Mouse (Mus musculus) c-Kit-negative CD71-positive TER-119-positive erythroid progenitor cells, embryonic 14.5 days (primary cell): ENCODE measurements at regions not wholly inside any gene's neighbourhood (a gene's known extent, or its start where the extent isn't known, plus 50 kb on each side); places are given as distances from the start of the nearest gene placed in this dataset.

Experiments used
- DNase-seq: peaks from one replicate; pipeline ENCODE4 v3.0.0-alpha.2; 2013; ENCODE audit warnings: low read depth, low spot score

DNA sequence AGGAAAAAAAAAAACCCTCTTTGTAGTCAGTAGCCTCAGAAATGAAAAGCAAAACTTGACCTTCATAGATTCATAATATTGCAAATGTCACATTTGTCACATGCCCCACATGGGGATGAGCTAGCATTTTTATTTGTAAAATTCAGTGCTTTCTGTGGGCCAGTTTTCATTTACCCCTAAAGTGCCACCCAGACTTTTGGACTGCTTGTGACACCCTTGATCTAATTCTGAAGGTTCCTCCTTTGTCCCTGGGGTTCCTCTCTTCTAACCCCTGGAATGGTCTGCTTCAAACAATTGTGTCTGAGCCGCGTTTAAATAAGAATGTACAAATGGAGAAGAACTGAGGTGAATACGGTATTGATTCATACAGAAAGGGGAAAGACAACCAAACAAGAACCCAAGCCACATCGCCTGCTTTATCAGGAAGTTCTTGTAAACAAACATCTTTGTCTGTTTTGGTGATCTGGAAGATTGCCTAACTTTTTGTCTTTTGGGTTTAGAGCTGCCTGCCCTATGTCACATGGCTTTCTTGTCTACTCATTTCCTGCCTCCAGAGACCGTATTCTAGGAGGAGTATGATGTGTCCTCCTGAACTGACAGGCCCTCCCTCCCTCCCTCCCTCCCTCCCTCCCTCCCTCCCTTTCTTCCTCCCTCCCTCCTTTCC lies 203.1 kb upstream of the Gm9833 start:
- DNase-seq: no peak

DNA sequence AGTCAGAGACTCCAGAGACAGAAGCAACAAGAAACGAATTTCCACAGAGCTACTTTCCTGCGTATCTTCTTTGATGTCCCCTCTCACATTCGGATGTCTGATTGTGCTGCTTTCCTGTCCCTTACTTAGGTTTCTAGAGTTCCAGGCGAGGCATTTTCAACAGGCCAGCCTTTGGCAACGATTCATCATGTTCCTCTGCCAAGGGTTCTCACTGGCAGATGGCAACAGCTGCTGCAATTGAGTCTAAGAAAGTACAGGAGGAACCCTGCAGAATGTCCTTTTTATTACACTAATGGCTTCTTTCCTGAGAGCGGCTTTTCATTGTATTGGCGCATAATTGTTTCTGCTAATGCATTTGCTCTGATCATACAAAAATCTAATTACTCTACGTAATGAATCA lies 202.3 kb upstream of the Gm9833 start:
- DNase-seq: no peak

DNA sequence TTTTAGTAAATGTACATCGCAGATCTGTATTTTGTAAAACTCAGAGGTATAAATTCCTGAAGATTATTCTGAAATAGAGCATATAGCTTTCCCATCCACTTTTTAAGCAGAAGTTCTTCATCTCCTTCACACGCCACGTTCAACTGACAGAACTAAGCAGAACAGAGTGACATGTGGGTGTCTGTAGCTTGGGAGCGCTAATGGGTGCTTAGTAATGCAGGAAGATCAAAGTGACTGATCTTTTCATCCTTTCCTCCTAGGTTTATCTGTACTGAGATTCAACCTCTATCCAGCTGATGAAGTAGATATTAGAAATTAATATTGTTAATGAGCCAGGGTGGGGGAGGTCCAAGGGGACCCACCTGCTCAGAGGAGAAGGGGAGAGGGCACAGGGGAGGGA lies 201.8 kb upstream of the Gm9833 start:
- DNase-seq: no peak

DNA sequence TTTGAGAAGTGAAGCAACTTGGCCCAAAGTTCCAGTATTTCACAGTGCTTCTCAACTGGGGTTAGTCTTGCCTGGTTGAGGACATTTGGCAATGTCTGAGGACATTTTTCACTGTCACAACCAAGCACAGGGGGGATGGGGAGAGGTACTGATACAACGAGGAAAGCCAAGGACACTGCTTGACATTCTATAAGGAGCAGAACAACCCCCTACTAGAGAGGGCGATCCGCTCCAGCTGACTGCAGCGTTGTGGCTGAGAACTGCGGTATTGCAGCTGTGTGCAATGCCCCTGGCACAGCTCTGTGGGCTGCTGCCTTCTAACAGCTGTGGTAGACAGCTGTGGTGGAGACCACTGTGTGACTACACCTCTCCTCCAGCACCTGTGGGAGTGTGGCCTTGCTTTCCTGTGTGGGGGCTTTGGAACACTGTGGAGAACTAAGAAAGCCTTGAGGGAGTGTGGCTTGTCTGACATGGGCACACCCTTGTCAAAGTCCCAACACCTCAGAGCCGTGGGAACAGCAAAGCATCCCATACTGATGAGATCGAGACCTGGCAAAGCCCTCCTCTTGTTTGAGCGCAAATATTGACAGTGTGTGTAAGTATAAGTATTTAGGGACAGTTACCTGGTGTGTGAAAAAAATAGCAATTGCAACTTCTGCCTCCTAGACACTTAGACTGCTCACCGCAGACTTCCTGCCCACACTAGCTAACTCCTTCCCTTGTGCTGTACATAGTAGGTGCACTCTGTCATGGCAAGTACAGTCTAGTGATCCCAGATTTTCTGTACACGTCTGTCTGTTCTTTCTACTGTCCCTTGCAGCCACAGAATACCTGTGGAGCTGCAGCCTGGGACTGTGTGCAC lies 200.9 kb upstream of the Gm9833 start:
- no peak for DNase-seq

DNA sequence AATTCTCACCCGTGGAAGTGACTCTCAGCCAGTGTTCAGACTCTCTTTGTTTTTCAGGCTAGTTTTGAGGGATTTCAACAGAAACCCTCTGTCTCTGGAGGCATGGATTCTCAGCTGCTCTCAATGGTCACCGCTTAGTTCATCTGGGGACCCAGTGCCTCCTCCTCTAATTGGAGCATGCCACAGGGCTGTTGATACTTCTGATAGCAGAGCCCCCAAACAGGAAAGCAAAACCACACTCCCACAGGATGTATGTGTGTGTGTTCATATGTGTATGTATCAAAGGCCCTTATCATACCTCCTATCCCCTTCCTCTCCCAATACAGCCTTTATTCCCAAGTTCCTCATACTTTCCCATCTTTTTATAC lies 200.3 kb upstream of the Gm9833 start:
- DNase-seq: no peak

DNA sequence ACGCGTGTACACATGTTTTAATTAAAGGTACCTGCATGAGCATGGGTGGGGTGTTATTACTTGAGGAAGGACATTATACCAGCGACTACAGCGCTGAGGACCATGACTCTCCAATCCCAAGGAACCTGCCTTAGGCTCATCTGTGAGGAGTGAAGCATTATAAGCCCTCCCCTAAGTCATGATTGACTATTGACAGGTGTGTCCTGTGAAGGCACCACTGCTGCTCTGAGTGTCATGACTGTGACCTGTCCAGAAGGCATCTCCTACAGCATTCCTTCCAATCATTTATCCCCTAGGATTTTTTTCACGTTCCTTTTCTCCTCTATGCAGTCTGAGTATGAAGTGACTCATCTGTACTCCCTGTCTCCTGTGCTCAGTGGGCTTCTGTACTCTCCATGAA lies 199.9 kb upstream of the Gm9833 start:
- DNase-seq: no peak

DNA sequence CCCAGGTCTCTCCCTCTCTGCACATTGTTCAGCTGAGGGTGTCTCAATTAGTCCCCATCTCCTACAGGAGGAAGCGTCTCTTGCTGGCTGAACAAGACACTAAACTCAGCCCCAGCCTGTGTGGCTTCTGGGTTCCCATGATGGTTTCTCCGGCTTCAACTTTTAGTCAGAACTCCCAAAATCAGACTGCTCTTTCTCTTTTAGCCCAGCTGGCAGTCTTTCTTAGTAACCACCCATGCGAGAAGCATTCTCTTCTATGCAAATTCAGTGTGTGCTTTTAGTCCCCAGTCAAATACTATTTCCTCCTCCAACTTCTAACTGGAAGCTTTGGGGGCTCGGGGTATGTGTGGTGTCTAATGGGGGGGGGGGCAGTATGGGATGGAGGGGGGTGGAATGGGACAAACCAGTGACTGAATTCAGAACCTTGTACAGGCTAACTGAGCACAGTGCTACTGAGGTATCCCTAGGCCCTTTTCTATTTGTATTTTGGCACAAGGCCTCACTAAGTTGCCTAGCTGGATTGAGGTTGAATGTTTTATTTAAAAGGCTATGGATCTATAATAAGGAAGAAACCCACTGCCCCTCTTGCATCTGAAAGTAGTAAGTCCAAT lies 194.9 kb upstream of the Gm9833 start:
- DNase-seq: no peak

DNA sequence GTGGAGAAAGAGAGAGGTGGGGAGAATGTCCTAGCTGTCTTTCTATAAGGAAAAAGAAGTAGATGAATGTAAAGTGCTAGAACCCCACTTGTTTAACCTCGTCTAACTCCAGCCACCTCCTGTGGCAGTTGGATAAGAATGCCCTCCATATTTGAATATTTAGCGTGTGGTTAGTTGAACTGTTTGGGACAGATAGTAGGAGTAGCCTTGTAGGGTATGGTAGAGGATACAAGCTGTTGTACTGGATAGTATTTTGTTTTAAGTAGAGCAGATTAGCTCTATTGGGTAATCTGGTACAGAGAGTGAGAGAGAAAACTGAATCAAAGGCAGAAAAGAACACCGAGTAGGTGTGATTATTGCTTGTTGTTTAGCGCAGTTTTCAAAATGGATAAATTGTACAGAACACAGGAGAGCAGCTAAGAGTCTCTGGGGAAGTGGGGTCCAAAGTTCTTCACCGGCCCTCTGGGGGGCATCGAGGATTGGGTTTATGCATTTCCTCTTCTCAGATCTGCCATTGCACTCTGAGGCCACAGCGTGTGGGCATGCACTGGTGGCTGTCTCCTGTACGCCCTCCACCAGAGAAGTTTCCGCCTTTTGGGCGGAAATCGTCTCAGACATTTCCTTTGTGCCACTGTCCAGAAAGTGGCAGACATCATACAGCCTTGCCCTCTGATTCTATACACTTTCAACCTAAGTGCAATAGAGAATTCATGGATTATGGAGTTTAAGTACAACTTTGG lies 192.3 kb upstream of the Gm9833 start:
- no peak for DNase-seq

DNA sequence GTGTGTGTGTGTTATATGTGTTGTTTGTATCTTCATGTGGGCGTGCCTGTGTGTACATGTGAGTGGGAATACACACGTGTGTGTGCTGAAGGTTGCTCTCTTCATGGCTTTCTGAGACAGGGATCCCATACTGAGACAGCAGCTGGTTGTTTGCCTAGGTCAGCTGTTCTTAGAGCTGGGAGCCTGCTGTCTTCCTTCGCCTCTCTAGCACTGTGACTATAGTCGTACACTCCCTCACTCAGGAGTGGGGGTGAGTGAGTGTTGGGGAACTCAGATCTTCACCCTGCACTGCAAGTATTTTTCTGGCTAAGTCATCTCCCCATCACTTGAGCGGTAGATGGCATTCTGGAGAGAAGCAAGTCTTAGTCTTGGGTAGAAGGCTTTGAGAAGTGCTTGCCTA lies 191.6 kb upstream of the Gm9833 start:
- DNase-seq: no peak

DNA sequence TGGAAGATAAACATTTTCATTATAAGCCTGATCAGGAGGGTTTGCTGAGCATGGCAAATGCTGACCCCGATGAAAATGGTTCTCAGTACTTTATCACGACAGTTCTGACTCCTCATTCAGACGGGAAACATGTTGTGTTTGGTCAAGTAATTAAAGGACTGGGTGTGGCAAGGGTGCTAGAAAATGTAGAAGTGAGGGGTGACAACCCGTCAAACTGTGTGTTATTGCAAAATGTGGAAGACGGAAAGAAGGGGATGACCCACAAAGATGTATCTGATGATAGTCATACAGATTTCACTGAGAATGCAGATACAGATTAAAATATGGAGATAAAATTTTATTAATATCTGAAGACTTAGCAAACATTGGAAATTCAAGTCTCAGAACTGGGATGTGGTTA lies 186.2 kb upstream of the Gm9833 start:
- no peak for DNase-seq

DNA sequence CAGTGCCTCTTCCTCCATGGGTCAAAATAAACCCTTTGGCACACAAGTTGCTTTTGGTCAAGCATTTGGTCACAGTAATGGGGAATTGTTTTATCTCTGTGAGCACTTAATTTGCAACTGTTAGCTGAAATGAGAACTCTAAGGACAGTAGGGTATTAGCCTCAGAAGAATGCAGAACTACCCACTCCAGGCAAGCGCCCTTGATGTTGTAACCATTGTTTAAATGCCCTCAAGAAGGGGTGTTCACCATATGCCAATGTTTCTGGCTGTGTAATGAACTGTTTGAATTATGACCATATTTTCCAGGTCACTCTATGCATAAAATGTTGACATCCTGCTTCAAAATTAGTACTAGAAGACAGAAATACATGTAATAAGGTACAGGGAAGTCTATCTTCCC lies 174.6 kb upstream of the Gm9833 start:
- DNase-seq: no peak

DNA sequence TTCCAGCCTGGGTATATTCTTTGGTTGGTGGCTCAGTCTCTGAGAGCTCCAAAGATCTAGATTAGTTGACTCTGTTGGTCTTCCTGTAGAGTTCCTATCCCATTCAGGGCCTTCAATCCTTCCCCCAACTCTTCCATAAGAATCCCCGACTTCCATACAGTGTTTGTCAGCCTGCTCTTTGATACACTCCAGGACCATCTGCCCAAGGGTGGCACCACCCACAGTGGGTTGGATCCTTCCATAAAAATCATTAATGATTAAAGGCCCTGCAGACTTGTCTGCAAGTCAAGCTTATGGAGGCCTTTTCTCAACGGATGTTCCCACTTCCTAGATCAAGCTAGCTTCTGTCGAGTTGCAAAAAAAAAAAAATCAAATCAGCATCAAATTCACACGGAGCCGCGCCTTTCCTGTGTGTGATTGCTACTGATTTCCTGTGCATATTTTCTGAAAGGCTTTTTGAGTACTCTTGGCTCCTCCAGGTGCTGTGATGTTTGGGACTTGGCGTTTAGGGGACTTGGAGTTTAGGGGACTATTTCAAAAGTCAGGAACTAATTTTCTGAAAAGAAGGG lies 171.3 kb upstream of the Gm9833 start:
- no peak for DNase-seq

DNA sequence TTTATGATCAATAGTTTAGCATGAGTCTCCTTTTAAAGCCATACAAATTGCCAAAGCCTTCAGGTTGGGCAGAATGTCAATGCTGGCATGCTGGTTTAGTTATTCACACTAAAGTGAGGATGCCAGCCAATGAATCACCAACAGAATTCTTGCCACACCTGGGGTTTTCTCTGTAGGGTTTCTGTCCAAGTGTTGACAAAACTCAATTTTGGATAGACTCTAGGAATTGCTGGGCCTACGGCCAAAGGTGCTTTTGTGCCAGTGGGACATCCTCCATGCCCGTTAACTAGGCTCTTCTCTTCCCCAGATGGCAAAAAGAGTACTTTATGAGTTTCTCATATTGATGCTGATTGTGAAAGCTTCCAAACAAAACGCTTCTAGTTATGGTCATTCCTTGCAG lies 167.6 kb upstream of the Gm9833 start:
- no peak for DNase-seq

DNA sequence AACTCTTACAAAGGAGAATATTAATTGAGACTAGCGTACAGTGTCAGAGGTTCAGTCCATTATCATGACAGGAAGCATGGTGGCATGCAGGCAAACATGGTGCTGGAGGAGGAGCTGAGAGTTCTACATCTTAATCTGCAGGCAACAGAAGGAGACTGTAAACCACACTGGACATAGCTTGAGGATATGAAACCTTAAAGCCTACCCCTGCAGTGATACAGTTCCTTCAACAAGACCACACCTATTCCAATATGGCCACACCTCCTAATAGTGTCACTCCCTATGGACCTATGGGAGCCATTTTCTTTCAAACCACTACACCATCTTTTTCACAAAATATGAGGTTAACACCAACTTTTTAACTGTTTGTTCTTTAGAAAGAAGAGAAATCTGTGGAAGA lies 166.2 kb upstream of the Gm9833 start:
- DNase-seq: no peak

DNA sequence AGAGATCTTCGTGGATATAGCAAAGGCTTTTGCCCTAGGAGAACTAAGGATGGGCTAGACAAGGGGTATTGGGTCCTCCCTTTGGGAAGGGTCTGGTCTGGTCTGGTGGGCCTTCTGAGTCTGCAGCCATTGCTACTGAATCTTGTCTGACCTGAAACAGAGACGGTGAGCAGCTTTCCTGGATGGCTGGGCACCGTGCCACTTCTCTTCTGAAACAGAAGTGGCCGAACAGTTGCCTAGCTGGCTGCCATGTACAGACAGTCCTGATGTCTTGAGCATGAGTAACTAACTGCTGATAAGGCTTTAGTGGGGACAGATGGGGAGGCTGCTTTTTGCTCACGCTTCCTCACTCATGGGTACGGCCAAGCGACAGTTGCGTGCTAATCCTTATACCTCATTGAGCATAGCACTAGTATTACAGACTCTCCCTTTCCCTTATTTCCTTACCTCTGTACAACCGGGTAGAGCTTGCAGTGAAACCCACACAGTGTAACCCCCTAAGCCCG lies 165.3 kb upstream of the Gm9833 start:
- no peak for DNase-seq

DNA sequence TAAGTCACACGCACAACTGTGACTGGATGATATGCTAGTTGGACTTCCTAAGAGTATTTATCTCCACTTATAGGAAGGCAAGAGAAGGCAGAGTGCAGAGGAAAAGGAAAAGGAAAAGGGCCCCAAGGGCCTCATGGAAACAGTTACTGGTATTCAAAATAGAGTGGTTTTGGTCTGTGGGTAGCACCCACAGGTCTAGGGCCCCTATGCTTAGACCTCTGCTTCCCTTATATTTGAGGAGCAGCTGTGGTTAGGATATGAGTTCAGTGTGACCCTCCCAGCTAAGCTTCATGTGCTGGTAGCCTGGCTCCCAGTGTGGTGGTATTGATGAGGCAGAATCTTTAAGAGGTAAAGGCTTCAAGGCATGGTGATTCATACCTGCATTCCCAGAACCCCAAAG lies 163.3 kb upstream of the Gm9833 start:
- no peak for DNase-seq

DNA sequence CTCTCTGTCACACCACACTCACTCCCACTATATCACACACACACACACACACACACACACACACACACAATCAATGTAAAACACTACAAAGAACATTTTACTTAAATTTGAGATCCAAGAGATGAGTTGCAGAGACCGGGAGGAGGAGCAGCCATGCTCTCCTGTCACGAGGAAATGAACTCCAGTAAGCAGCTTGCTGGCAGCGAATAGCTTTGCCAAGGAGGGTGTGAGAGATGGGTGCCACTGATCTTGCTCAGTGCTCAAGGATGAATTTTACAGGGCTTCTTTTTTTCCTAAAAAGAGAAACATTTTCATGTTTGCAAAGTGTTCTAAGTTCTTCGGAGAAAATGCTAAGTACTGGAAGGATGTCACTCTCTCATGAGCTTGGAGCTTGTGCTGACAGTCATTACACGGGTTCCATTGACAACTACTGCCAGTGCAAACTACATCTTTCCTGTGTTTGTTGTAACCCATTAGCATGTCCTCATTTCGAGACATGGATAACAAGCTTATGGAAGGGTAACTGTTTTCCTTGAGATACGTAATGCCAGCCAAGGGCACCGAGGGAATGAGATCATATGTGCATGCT lies 151.0 kb upstream of the Gm9833 start:
- DNase-seq: no peak

DNA sequence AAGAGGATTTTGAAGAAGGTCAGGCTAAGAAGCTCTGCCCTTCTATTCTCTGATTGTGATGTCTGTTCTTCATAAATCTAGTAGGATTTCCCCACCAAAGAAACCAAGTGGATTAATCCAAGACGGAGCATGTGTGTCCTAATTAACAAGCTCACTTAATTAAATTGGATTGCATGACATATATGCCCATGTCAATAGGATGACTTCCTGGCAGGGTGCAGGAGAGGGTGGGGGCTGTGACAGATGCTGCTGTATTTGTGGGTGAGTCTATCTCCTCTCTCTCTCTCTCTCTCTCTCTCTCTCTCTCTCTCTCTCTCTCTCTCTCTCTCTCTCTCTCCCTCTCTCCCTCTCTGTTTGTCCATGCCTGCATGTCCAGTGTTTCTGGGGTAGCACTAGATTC lies 149.3 kb upstream of the Gm9833 start:
- DNase-seq: no peak

DNA sequence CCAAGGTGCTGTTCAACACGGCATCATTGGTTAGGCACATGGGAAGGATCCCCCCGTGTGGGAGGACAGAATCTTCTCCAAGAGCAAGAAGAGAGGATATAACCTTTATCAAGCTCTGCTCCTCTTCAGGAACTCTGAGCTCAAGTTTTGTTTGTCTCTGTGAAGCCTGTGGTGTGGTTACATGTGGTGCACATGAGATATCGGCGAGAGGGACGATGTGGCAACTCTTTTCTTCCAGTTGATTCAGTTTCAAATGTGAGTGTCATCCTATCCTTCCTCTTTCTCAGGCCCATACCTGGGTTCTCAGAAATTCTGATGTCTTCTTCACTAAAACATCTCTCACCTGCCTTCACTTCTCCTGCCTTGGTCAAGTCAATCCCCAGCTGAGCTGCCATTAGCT lies 145.3 kb upstream of the Gm9833 start:
- no peak for DNase-seq

DNA sequence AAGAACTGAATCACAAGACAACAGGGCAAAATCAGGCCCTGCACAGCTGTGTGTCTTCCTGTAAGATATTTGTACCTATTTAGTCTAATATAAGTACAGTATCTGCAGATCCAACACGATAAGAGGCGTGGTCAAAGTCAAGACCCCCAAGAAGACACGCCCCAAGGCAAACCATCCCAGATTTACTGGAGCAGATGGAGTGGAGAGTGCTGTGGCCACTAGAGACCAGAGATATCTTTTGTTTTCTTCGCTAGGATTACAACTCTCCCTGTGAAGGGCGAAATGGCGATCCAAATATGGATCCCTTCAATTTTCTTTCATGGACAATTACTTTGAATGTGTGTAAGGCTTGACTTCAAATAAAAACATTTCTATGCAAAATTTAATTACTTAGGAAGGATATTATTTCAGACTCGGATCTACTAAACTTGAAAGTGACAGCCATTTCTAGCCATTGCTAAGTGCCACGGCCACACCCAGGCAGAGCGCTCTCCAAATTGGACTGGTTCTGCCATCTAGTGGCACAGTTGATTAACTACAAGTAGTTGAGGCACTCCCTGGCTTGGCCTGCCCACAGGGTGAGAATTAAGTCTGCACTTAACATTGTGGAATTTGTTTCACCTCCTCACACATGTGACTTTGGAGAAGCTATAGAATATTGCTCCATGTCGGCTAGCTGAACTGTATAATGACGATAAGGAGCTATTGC lies 140.4 kb upstream of the Gm9833 start:
- DNase-seq: peak; percentile 15

DNA sequence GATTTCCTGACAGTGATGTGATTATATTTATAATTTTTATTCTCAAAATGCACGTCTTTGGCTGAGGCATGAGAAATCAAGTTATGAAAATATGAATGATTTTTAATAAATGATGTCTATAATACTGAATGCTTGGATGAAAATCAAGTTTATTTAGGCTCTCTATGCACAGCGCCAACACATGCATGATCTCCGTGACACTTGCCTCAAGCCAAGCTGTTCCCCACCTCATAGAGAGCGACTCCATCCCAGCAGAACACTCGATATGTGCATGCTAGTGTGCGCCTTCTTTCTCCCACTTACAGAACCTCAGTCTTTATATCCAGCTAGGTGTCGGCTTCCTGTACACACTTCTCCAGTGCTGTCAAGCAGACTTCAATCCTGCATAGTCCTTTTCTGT lies 139.8 kb upstream of the Gm9833 start:
- no peak for DNase-seq
